Mouse (Mus musculus): ENCODE results near the gene Cmpk1.

DNA sequence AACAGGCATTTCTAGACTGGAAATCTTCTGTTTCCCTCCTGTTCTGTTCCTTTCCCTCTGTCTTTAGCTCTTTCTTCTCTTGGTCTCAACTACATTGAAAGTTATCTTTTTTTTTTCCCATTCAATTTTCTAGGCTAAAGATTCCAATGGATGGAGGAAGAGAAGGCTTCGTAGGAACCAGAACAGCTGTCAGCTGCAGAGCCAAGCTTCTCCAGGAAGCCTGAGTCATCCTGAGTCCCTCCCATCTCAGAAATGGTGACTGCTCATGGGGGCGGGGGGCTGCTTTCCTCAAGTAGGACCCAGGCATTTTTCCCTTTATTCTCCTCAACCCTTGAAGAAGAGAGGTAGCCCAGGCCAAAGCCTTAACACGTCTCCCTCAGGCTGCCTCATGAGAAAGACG is 71.0 kb downstream of the Cmpk1 start:
- no peak for TF ChIP-seq CTCF (IDR thresholded peaks at IDR 0.05; ENCODE audit: extremely low read depth, insufficient read depth, low read length)
- TF ChIP-seq POLR2A (IDR thresholded peaks at IDR 0.05; ENCODE audit: extremely low read depth, insufficient read depth, low read length): no peak

Data from cortical plate, adult 2 months (tissue).